Mouse (Mus musculus): ENCODE measurements around the gene Fam192a. TPM values are rescaled to one million over a fixed set of nuclear protein-coding genes. Genes with fewer than 3 reads are reported as not detected.

The Fam192a gene
- total and polyA plus RNA-seq, 3 experiments: 30.7 to 80.3 (median 43.7) TPM

DNA sequence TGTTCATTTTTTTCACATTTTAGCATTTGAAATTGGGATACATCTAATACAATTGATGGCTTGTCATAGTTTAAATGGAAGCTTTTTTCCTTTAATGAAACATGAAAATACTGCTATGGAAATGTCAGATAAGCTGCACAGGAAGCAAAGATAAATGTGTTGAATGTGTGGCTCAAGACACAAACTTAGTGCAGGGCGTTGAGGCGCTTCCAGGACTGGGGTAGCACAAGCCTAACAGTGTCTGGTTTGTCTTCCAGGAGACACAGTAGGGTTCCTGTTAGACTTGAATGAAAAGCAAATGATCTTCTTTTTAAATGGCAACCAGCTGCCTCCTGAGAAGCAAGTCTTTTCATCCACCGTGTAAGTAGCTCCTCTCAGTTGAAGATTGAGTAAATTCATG lies 47.7 kb upstream of the Fam192a start:
- H3K9ac ChIP-seq (ENCODE audit: insufficient read depth, low read depth): no peak overlapping the region
- in situ Hi-C loops (cut with MboI; ENCODE audit: low pct_ligation_motif_present, low pct_unique_long_range_greater_than_20kb, low sequenced_read_pairs): no loop called here
- no peak overlapping the region for H3K27ac ChIP-seq (ENCODE audit: insufficient read depth, low read depth)
- dilution Hi-C loops (cut with MboI; ENCODE audit: extremely low pct_ligation_motif_present, extremely low pct_unique_long_range_greater_than_20kb, low sequenced_read_pairs): no loop called here
- no peak for DNase-seq (ENCODE audit: extremely low read depth)
- H3K27me3 ChIP-seq (replicated peaks): no peaks in the 10 kb centered on the region
- H3K79me2 ChIP-seq (replicated peaks; ENCODE audit: control insufficient read depth, extremely low read depth, insufficient read depth, poor library complexity, severe bottlenecking): no peaks in the 10 kb centered on the region
- H3K4me2 ChIP-seq (ENCODE audit: insufficient read depth, low read depth, poor library complexity, severe bottlenecking): no peak overlapping the region
- H3K4me1 ChIP-seq (ENCODE audit: control insufficient read depth in 1 of 2, insufficient read depth in 2 of 2): no peaks in the 10 kb centered on the region
- no peaks in the 10 kb centered on the region for H3K9me3 ChIP-seq (replicated peaks; ENCODE audit: low read length)
- TF ChIP-seq CHD1 (IDR thresholded peaks at IDR 0.05; ENCODE audit: low read depth, low read length): no peak
- no peak for TF ChIP-seq CHD2 (IDR thresholded peaks at IDR 0.05; ENCODE audit: low read length)
- no peak for TF ChIP-seq JUND (conservative IDR thresholded peaks at IDR 0.05; ENCODE audit: low read depth, low read length)
- TF ChIP-seq POLR2AphosphoS2 (IDR thresholded peaks at IDR 0.05; ENCODE audit: low read depth, low read length): no peak
- no peak for TF ChIP-seq POLR2A (IDR thresholded peaks at IDR 0.05; ENCODE audit: low read depth, low read length)
- TF ChIP-seq USF2 (conservative IDR thresholded peaks at IDR 0.05; ENCODE audit: low read depth, low read length): no peak
- TF ChIP-seq ZC3H11A (IDR thresholded peaks at IDR 0.05; ENCODE audit: low read depth, low read length): no peak
- TF ChIP-seq UBTF (IDR thresholded peaks at IDR 0.05; ENCODE audit: low read depth, low read length): no peak
- no peak for TF ChIP-seq E2F4 (IDR thresholded peaks at IDR 0.05; ENCODE audit: insufficient replicate concordance, low read depth, low read length)
- TF ChIP-seq TCF12 (IDR thresholded peaks at IDR 0.05; ENCODE audit: low read depth, low read length): no peak
- no peak for TF ChIP-seq NELFE (IDR thresholded peaks at IDR 0.05; ENCODE audit: low read depth, low read length)
- no peak for TF ChIP-seq JUN (IDR thresholded peaks at IDR 0.05; ENCODE audit: insufficient read depth, low read depth, low read length)
- no peak for TF ChIP-seq NRF1 (IDR thresholded peaks at IDR 0.05; ENCODE audit: low read depth, low read length)
- no peak for TF ChIP-seq MXI1 (IDR thresholded peaks at IDR 0.05; ENCODE audit: low read depth, low read length)
- no peak for TF ChIP-seq EP300 (IDR thresholded peaks at IDR 0.05; ENCODE audit: low read length)
- peaks cover 20 to 67% of the 10 kb centered on the region in 2 experiments for H3K36me3 ChIP-seq (replicated peaks in 1 of 2; ENCODE audit: control insufficient read depth in 1 of 2, insufficient read depth in 1 of 2, low read length in 1 of 2)
- no peak overlapping the region for H3K4me3 ChIP-seq (replicated peaks in 1 of 3; ENCODE audit: low read depth in 2 of 3, low read length in 2 of 3, poor library complexity in 1 of 3)

DNA sequence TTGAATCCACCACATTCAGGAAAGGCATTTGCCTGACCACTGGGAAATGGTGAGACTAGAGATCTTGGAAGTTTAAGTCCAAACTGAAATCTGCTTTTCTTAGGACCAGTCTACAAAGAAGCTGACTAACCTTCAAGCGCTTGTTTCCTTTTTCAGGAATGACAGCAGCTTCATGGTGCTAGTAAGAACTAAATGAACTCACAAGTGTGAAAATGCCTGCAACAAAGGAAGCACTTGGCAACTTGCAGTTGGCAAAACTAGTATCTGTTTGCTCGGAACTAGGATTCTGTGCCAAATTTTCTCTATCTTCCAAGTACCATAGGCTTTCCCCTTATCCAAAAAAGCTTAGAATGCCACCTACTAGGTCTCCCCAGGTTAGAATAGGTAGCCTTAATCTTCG lies 44.4 kb upstream of the Fam192a start:
- TF ChIP-seq RCOR1 (conservative IDR thresholded peaks at IDR 0.05; ENCODE audit: low read depth, low read length) (no peak), NRF1 (IDR thresholded peaks at IDR 0.05; ENCODE audit: low read depth, low read length) (no peak), BHLHE40 (IDR thresholded peaks at IDR 0.05; ENCODE audit: low read depth, low read length) (no peak), MAFK (IDR thresholded peaks at IDR 0.05; ENCODE audit: insufficient replicate concordance, low read length) (no peak), HCFC1 (IDR thresholded peaks at IDR 0.05; ENCODE audit: low read depth, low read length) (no peak), KAT2A (IDR thresholded peaks at IDR 0.05; ENCODE audit: insufficient replicate concordance, low read length) (no peak), CTCF (conservative IDR thresholded peaks at IDR 0.05 in 1 of 2, IDR thresholded peaks at IDR 0.05 in 1 of 2; ENCODE audit: low read depth in 2 of 2, low read length in 2 of 2) (no peak), ZKSCAN1 (IDR thresholded peaks at IDR 0.05; ENCODE audit: borderline replicate concordance, low read depth, low read length) (no peak), RAD21 (IDR thresholded peaks at IDR 0.05; ENCODE audit: low read depth, low read length) (no peak), ZC3H11A (IDR thresholded peaks at IDR 0.05; ENCODE audit: low read depth, low read length) (no peak), EP300 (IDR thresholded peaks at IDR 0.05; ENCODE audit: low read length) (no peak), USF1 (IDR thresholded peaks at IDR 0.05; ENCODE audit: low read depth, low read length) (no peak), CHD1 (IDR thresholded peaks at IDR 0.05; ENCODE audit: low read depth, low read length) (no peak), MYC (IDR thresholded peaks at IDR 0.05; ENCODE audit: low read depth, low read length) (no peak), IRF4 (IDR thresholded peaks at IDR 0.05; ENCODE audit: low read depth, low read length) (no peak), JUND (conservative IDR thresholded peaks at IDR 0.05; ENCODE audit: low read depth, low read length) (no peak), JUN (IDR thresholded peaks at IDR 0.05; ENCODE audit: insufficient read depth, low read depth, low read length) (no peak), MAX (IDR thresholded peaks at IDR 0.05; ENCODE audit: low read length) (no peak)
- dilution Hi-C loops (cut with MboI; ENCODE audit: extremely low pct_ligation_motif_present, extremely low pct_unique_long_range_greater_than_20kb, low sequenced_read_pairs) (no loop called here), in situ Hi-C loops (cut with MboI; ENCODE audit: low pct_ligation_motif_present, low pct_unique_long_range_greater_than_20kb, low sequenced_read_pairs) (no loop called here)
- Histone ChIP-seq H3K9ac (ENCODE audit: insufficient read depth, low read depth) (no peak overlapping the region), H3K36me3 (replicated peaks in 1 of 2; ENCODE audit: control insufficient read depth in 1 of 2, insufficient read depth in 1 of 2, low read length in 1 of 2) (peaks cover 21 to 58% of the 10 kb centered on the region in 2 experiments), H3K4me1 (ENCODE audit: control insufficient read depth in 1 of 2, insufficient read depth in 2 of 2) (no peaks in the 10 kb centered on the region), H3K4me3 (replicated peaks in 1 of 3; ENCODE audit: low read depth in 2 of 3, low read length in 2 of 3, poor library complexity in 1 of 3) (no peak overlapping the region), H3K27ac (ENCODE audit: insufficient read depth, low read depth) (no peak overlapping the region), H3K79me2 (replicated peaks; ENCODE audit: control insufficient read depth, extremely low read depth, insufficient read depth, poor library complexity, severe bottlenecking) (no peaks in the 10 kb centered on the region), H3K9me3 (replicated peaks; ENCODE audit: low read length) (no peaks in the 10 kb centered on the region), H3K4me2 (ENCODE audit: insufficient read depth, low read depth, poor library complexity, severe bottlenecking) (no peak overlapping the region), H3K27me3 (replicated peaks) (no peaks in the 10 kb centered on the region)
- no peak for DNase-seq (ENCODE audit: extremely low read depth)

All from CH12.LX (cell line).